Mouse (Mus musculus): ENCODE results near the gene Carmil2. TPM values are rescaled to one million over a fixed set of nuclear protein-coding genes. Genes with fewer than 3 reads are reported as not detected.
A peak's percentile ranks its signal among the peaks of the same experiment; 100 is the strongest.

The Carmil2 gene
- total RNA-seq, 2 experiments from 2014 or later: 0.05 TPM; not detected in 1

- no peak for DNase-seq (ENCODE audit: low spot score)
These were observed 9.2 kb downstream of the Carmil2 start for GRCm38 (mm10) chr8:105695080-105695780.

DNA sequence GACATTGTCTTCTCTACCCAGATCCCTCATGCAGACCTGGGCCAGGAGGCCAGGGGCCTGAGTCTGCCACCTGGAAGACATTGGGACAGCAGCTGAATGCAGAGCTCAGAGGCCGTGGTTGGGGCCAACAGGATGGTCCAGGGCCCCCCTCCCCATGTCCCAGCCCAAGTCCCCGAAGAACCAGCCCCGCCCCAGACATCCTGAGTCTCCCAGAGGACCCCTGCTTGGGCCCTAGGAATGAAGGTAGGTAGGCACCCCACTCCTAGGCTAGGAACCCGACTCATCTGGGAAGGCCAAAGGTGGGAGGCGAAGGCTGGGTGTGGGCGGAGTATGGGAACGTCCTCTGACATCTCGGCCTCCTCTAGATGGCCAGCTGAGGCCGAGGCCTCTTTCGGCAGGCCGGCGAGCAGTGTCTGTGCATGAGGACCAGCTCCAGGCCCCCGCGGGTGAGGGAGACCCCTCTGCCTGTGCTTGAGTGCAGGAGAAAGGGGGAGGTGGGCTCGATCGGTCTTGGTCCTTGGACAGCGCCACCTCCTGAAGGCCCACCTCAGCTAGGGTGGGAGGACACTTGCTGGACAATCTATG, 11.2 kb downstream of the Carmil2 start:
- DNase-seq (ENCODE audit: low spot score): no peak

DNA sequence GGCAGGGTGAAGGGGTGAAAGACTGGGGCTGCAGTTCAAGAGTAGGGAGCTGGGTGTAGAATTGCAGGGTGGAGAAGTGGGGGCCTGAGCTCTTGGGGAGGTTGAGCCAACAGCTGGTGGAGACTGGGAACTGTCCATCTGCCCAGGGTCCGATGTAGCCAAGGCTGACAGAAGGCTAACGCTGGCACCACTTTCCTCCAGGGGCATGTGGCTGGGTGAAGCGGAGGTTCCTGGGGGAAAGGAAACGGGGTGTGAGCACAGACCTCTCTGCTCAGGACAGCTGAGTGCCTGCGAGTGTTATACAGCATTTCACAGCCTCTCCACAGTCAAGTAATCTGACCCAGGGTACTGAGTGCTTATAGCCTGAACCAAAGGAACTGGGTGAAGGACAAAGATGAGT, 12.7 kb downstream of the Carmil2 start:
- no peak for DNase-seq (ENCODE audit: low spot score)

DNA sequence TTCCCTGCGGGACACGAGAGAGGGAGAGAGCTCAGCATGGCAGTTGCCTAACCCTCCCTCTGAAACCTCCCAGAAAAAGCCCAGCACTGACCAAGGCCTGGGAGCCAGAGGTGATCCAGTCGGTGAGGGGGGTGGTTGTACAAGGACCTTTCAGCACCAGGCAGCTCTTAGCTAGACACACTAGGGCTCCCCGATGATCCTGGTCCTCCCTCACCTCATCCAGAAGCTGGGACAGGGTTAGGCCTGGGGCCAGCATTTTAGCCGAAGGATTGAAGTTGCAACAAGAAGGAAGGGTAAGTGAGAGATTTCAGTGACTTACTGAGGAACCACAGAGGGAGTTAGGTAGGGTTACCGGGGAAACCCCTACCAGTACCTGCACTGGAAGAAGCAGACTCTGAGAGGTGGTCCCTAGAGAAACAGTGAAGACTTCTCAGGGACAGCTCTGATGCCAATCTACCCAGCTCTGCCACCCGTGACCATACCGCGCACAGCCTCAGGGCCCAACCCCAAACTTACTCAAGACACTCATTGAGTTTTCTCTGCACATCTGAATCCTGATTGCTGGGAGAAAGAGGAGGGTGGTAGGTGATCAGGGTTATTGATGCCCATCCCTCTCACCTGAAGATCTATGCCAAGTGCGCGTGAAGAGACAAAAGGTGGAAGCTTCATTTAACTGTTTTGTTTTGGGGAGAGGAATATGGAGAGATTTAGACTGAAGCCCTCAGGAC, 13.6 kb downstream of the Carmil2 start:
- no peak for DNase-seq (ENCODE audit: low spot score)

DNA sequence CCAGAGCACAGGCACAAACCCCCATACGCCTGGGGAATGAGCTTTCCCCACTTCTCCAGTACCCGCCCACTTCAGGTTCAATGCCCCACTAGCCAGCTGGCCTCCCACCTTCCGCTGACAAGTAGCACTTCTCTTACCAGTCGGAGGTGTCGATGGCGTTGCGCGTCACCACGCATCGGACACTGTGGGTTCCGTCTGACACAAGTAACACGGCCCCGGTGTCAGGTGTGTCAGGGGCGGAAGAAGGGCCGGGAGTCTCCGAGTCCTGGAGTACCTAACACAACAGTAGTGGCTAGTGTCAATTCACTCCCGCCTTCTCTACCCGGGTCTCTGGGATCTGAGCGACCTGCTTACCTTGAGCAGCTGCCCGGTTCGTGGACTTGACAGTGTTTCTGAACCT, 14.5 kb downstream of the Carmil2 start:
- DNase-seq (ENCODE audit: low spot score): no peak

DNA sequence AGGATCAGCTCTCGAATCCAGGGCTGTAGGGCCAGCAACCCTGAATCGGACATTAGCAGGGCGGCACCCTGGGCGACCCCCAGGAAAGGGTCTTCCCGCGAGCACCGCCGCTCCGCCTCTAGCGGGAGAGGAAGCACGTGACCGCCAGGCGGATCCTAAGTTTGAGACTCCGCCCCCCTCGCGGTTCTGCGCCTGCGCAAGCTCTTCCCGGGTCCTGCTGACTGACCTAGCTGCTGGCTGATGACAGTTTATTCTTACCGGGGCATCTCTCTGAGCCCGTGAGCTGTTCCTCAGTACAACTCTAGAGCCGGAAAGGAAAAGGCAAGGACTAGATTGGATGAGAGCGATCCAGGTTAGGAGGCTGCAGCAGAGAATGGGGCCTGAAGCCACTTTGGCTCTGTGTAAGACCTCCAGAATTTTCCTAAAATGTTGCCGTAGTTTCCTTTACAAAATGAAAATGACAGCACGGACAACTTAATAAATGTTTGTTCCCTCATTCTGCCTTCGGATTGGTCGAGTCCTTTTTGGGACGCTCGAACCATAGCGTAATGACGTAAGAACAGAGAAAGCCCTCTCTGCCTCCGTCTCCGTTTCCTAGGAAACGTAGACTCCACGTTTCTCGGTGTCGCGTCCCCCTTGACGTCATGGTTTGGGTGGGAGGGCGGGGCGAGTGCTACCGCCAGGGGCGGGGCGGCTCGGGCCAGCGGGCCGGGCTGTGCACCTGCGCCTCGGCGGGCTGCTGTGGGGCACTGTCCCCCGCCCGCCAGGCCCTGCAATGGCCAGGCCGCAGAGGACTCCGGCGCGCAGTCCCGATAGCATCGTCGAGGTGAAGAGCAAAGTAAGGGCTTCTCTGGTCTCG, 15.1 kb downstream of the Carmil2 start, which contains the start of the genes Acd and Pard6a:
Gene Acd (minus strand): TSS at position 137 of the 859 bp plus-strand sequence.
Gene Pard6a (plus strand): TSS at position 183 of the 859 bp plus-strand sequence.
- peak; percentile 96 for DNase-seq (ENCODE audit: low spot score)

GRCm38 (mm10) chr8:105702001-105702401, 15.9 kb downstream of the Carmil2 start:
- DNase-seq (ENCODE audit: low spot score): no peak

- no peak for DNase-seq (ENCODE audit: low spot score)
These were observed 16.8 kb downstream of the Carmil2 start for GRCm38 (mm10) chr8:105702731-105703415.

GRCm38 (mm10) chr8:105704146-105704812, 18.2 kb downstream of the Carmil2 start:
- no peak for DNase-seq (ENCODE audit: low spot score)

DNA sequence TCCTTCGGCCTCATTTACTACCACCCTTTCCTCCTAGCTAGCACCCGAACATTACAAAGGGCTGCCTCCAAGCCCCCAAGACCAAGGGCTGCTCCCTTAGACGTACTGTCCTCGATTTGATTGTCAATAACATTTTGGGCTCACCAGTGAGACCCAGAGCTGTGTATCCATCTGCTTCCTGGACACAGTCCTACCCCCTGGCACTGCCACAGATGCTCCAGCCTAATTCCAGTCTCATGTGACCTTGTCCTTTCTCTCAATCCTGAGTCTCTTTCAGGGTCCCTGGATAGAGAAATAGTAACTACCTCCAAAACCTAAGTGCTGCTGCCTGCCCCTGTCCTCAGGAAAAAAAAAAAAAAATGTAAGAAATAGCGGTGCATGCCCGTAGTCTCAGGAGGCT, 18.9 kb downstream of the Carmil2 start:
- DNase-seq (ENCODE audit: low spot score): no peak

- no peak for DNase-seq (ENCODE audit: low spot score)
These were observed 20.4 kb downstream of the Carmil2 start for GRCm38 (mm10) chr8:105706426-105706825.

GRCm38 (mm10) chr8:105707498-105708403, 21.7 kb downstream of the Carmil2 start, which contains the start of the genes 4933405L10Rik and Enkd1:
Gene 4933405L10Rik, plus strand, starts transcription at chr8:105707655.
Gene Enkd1, minus strand, starts transcription at chr8:105708210.
- peak; percentile 92 for DNase-seq (ENCODE audit: low spot score)

- no peak for DNase-seq (ENCODE audit: low spot score)
These were observed 22.6 kb downstream of the Carmil2 start for GRCm38 (mm10) chr8:105708675-105709074.

GRCm38 (mm10) chr8:105709317-105709716, 23.2 kb downstream of the Carmil2 start:
- DNase-seq (ENCODE audit: low spot score): no peak

DNA sequence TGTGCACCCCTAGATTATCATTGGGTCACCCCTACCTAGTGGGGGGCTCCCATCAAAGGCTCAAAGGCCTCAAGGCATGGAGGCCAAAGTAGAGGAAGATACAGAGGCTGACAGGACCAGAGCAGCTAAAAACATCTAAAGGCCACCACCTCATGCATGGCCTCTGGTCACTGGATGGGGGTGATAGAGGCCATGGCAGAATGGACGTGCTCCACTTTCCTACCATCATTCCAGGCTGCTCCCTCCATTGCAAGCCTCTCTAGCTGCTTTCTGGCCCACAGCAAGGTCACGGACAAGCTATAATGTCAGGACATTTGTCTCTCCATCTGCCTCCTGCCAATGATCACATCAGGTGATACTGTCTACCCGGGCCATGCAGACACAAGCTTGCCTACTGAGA, 26.2 kb downstream of the Carmil2 start:
- no peak for DNase-seq (ENCODE audit: low spot score)

DNA sequence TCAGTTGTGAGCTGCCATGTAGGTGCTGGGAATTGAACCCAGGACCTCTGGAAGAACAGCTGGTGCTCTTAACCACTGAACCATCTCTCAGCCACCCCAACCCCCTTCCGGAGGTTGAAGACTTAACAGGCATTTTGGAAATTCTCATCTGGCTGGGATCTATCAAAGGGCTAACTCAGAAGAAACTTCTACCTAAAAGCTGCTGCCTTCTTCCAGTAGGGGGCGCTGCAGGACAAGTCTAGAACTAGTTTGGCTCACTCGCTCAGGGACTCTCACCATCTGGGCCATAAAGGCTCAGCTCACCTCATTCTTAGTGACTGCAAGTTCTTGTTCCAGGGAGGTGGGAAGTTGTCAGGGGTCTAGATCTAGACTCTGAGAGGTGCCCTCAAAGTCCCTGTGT, 28.1 kb downstream of the Carmil2 start:
- DNase-seq (ENCODE audit: low spot score): peak; percentile 92

GRCm38 (mm10) chr8:105715042-105715441, 29.0 kb downstream of the Carmil2 start:
- no peak for DNase-seq (ENCODE audit: low spot score)

- DNase-seq (ENCODE audit: low spot score): no peak
These were observed 30.4 kb downstream of the Carmil2 start for GRCm38 (mm10) chr8:105716302-105716945.

GRCm38 (mm10) chr8:105719637-105720036, 33.6 kb downstream of the Carmil2 start:
- no peak for DNase-seq (ENCODE audit: low spot score)

Data from gastrocnemius, adult 18-20 months (tissue).